Mouse (Mus musculus): ENCODE results near the gene Cbr1. TPM values are rescaled to one million over a fixed set of nuclear protein-coding genes. Genes with fewer than 3 reads are reported as not detected.

Gene Cbr1
- 146 and 150 TPM in 2 replicates for polyA plus RNA-seq (2015; fragmentation: Nextera tagmentation; extraction: Ambion mirVana)

DNA sequence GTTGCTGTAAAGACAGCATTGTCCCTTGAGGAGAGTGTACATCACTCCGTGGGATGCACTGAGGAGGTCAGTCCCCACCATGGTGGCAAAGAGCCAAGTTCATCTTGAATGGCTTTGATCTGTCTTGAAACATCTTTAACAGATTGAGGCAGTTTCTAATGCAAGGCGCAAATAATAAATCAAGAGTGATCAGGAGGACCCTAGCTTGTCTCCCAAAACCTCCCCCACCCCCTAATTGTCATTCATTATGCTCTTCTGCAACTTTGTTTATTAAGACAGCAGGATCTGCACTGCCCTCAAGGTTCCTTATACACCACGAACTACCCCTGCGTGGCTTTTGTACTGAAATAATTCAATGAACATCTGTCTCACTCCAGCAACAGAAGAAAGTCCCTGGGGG lies at the start of gene Cbr1:
Gene Cbr1, plus strand, starts transcription at position 301 of the 400 bp plus-strand sequence.
- H3K4me2 ChIP-seq, result peak within 1 kb of the TSS; percentile 71
- peaks cover 40% of the 10 kb centered on the region for H3K4me1 ChIP-seq
- peak within 1 kb of the TSS; percentile 71 for H3K4me3 ChIP-seq
- no peaks in the 10 kb centered on the region for H3K27me3 ChIP-seq (replicated peaks)
- no peaks in the 10 kb centered on the region for H3K36me3 ChIP-seq (replicated peaks)
- peak within 1 kb of the TSS; percentile 88 for H3K27ac ChIP-seq
- 54% methylated on average over 4 of the region's 4 CpGs for WGBS
- ATAC-seq (replicated peaks), result no peak
- H3K9ac ChIP-seq, result peak within 1 kb of the TSS; percentile 85
- H3K9me3 ChIP-seq, result no peaks in the 10 kb centered on the region

GRCm38 (mm10) chr16:93557646-93558045 lies 48.0 kb upstream of the Cbr1 start:
- no peak overlapping the region for H3K9ac ChIP-seq
- H3K27me3 ChIP-seq (replicated peaks), result no peaks in the 10 kb centered on the region
- 0 out of 2 replicates have a peak, but pooled peaks cover 7% of the 10 kb centered on the region for H3K4me1 ChIP-seq
- no peak overlapping the region for H3K4me2 ChIP-seq
- 71% methylated on average over 8 of the region's 8 CpGs for WGBS
- no peak overlapping the region for H3K27ac ChIP-seq
- no peak overlapping the region for H3K4me3 ChIP-seq
- no peaks in the 10 kb centered on the region for H3K9me3 ChIP-seq
- ATAC-seq (replicated peaks), result no peak
- H3K36me3 ChIP-seq (replicated peaks), result no peaks in the 10 kb centered on the region

DNA sequence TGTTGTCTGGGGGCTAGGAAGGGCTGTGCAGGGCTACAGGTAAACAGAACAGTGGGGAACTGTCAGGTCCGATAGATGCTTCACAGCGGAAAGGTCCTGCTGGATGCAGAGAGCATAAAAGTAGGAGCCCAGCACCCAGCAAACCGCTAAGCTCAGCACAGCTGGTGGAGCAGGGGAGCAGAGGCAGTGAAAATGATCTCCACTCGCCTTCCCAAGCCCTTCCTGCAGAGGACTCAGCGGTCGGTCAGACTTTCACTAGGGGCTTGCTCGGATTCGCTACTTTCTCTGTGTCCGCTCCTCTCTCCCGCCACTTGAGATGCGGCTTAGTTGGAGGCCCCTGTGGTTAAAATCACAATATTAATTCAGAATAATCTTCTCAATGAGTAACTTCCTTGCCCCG lies 47.2 kb upstream of the Cbr1 start:
- Histone ChIP-seq H3K4me3 (no peak overlapping the region), H3K4me1 (0 out of 2 replicates have a peak, but pooled peaks cover 7% of the 10 kb centered on the region), H3K36me3 (replicated peaks) (no peaks in the 10 kb centered on the region), H3K4me2 (peak overlapping the region; percentile 24; the same call in 1 of the 2 replicates), H3K27ac (no peak overlapping the region), H3K9me3 (no peaks in the 10 kb centered on the region), H3K9ac (no peak overlapping the region), H3K27me3 (replicated peaks) (no peaks in the 10 kb centered on the region)
- no peak for ATAC-seq (replicated peaks)
- WGBS, result 18% methylated on average over 12 of the region's 12 CpGs

GRCm38 (mm10) chr16:93572383-93572782 lies 33.3 kb upstream of the Cbr1 start:
- Histone ChIP-seq H3K36me3 (replicated peaks) (no peaks in the 10 kb centered on the region), H3K27ac (no peak overlapping the region), H3K9ac (no peak overlapping the region), H3K4me1 (no peaks in the 10 kb centered on the region), H3K4me3 (no peak overlapping the region), H3K27me3 (replicated peaks) (no peaks in the 10 kb centered on the region), H3K4me2 (no peak overlapping the region), H3K9me3 (no peaks in the 10 kb centered on the region)
- ATAC-seq (replicated peaks), result no peak
- 96% methylated on average over 6 of the region's 6 CpGs for WGBS

DNA sequence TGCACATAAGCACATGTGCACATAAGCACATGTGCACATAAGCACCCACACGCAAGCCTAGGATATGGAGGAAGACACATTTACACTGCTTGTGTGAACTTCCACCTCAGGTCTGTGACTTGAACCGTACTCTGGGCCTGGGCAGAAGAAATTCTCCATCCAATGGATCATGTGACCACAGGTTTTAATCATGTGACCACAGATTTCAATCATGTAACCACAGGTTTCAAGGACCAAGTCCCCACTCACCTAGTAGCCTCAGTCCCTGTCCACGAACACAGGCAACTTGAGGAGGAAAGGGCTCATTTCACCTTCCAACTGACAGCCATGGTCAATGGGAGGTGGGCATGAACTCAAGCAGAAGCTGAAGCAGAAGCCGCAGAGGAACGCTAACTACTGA lies 32.2 kb upstream of the Cbr1 start:
- no peak overlapping the region for H3K9ac ChIP-seq
- H3K4me3 ChIP-seq, result no peak overlapping the region
- ATAC-seq (replicated peaks), result no peak
- 97% methylated on average over 5 of the region's 5 CpGs for WGBS
- no peaks in the 10 kb centered on the region for H3K9me3 ChIP-seq
- H3K27me3 ChIP-seq (replicated peaks), result no peaks in the 10 kb centered on the region
- H3K4me2 ChIP-seq, result no peak overlapping the region
- H3K4me1 ChIP-seq, result no peaks in the 10 kb centered on the region
- no peaks in the 10 kb centered on the region for H3K36me3 ChIP-seq (replicated peaks)
- H3K27ac ChIP-seq, result no peak overlapping the region

GRCm38 (mm10) chr16:93574521-93575191 lies 31.0 kb upstream of the Cbr1 start:
- Histone ChIP-seq H3K27ac (no peak overlapping the region), H3K4me1 (no peaks in the 10 kb centered on the region), H3K9me3 (no peaks in the 10 kb centered on the region), H3K27me3 (replicated peaks) (no peaks in the 10 kb centered on the region), H3K9ac (no peak overlapping the region), H3K36me3 (replicated peaks) (no peaks in the 10 kb centered on the region), H3K4me3 (no peak overlapping the region), H3K4me2 (no peak overlapping the region)
- no peak for ATAC-seq (replicated peaks)
- 55% methylated on average over 18 of the region's 18 CpGs for WGBS

- H3K27ac ChIP-seq, result no peak overlapping the region
- no peaks in the 10 kb centered on the region for H3K4me1 ChIP-seq
- no peak overlapping the region for H3K4me3 ChIP-seq
- ATAC-seq (replicated peaks), result no peak
- no peaks in the 10 kb centered on the region for H3K36me3 ChIP-seq (replicated peaks)
- no peak overlapping the region for H3K9ac ChIP-seq
- no peaks in the 10 kb centered on the region for H3K27me3 ChIP-seq (replicated peaks)
- 77% methylated on average over 5 of the region's 5 CpGs for WGBS
- H3K9me3 ChIP-seq, result no peaks in the 10 kb centered on the region
- H3K4me2 ChIP-seq, result no peak overlapping the region
Observed at GRCm38 (mm10) chr16:93575574-93575973, 30.1 kb upstream of the Cbr1 start.

GRCm38 (mm10) chr16:93576412-93577082 lies 29.1 kb upstream of the Cbr1 start:
- no peak overlapping the region for H3K9ac ChIP-seq
- WGBS, result 33% methylated on average over 14 of the region's 14 CpGs
- no peaks in the 10 kb centered on the region for H3K27me3 ChIP-seq (replicated peaks)
- no peaks in the 10 kb centered on the region for H3K36me3 ChIP-seq (replicated peaks)
- ATAC-seq (replicated peaks), result peak; percentile 58; the same call in 1 of the 2 replicates
- H3K4me1 ChIP-seq, result no peaks in the 10 kb centered on the region
- H3K9me3 ChIP-seq, result no peaks in the 10 kb centered on the region
- no peak overlapping the region for H3K27ac ChIP-seq
- H3K4me2 ChIP-seq, result no peak overlapping the region
- no peak overlapping the region for H3K4me3 ChIP-seq

- H3K36me3 ChIP-seq (replicated peaks), result no peaks in the 10 kb centered on the region
- no peaks in the 10 kb centered on the region for H3K4me1 ChIP-seq
- H3K4me3 ChIP-seq, result no peak overlapping the region
- no peaks in the 10 kb centered on the region for H3K27me3 ChIP-seq (replicated peaks)
- no peaks in the 10 kb centered on the region for H3K9me3 ChIP-seq
- no peak overlapping the region for H3K27ac ChIP-seq
- no peak overlapping the region for H3K4me2 ChIP-seq
- ATAC-seq (replicated peaks), result no peak
- H3K9ac ChIP-seq, result no peak overlapping the region
- WGBS, result 89% methylated on average over 8 of the region's 8 CpGs
Observed at GRCm38 (mm10) chr16:93578346-93579005, 27.2 kb upstream of the Cbr1 start.

DNA sequence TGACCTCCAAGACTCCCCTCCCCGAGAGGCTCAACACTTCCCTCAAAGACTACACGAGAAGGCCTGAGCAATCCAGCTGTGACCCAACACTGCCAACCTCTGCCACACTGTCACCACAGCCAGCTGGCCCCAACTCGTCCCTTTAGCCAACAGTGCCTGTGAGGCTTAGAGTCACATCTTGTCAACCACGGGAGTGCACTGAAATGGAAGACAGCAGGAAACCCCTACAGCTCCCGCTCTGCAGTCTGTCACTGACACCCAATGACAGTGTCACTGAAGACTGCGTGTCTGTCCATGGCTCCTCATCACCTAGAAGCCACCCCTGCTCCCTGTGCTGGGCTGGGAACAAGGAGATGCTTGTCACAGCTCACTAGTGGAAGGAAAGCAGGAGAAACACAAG lies 24.5 kb upstream of the Cbr1 start:
- Histone ChIP-seq H3K36me3 (replicated peaks) (0 out of 2 replicates have a peak, but pooled peaks cover 14% of the 10 kb centered on the region), H3K4me3 (no peak overlapping the region), H3K9ac (no peak overlapping the region), H3K9me3 (no peaks in the 10 kb centered on the region), H3K4me2 (no peak overlapping the region), H3K4me1 (no peaks in the 10 kb centered on the region), H3K27ac (no peak overlapping the region), H3K27me3 (replicated peaks) (no peaks in the 10 kb centered on the region)
- WGBS, result 68% methylated on average over 6 of the region's 6 CpGs
- no peak for ATAC-seq (replicated peaks)

- Histone ChIP-seq H3K9me3 (no peaks in the 10 kb centered on the region), H3K27me3 (replicated peaks) (no peaks in the 10 kb centered on the region), H3K4me2 (no peak overlapping the region), H3K4me3 (no peak overlapping the region), H3K36me3 (replicated peaks) (peaks cover 23% of the 10 kb centered on the region; the same call in 1 of the 2 replicates), H3K27ac (no peak overlapping the region), H3K4me1 (no peaks in the 10 kb centered on the region), H3K9ac (no peak overlapping the region)
- 91% methylated on average over 24 of the region's 24 CpGs for WGBS
- ATAC-seq (replicated peaks), result no peak
Observed at GRCm38 (mm10) chr16:93584976-93585702, 20.5 kb upstream of the Cbr1 start.

DNA sequence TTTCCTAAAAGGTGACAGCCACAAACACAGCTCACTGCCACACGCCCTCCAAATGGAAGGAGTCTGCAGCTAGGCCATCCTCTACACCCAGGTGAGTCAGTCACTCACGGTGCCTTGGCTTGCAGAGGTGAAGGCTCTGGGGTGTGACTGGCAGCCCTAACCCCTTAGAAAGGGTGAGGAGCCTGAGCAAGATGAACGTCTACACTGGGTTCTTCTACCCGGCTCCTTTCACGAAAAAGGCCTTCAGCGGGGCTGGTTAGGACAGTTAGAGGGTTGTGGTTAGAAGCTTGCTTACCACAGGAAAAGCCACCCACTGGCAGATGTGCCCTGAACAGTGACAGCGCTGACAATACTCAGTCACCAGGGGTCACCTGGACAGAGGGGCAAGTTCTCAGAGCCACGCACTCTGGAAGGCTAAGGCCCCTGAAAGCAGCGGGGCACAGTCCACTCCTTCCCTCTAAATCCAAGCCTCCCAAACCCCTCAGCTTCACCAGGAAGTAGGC lies 19.9 kb upstream of the Cbr1 start:
- Histone ChIP-seq H3K36me3 (replicated peaks) (peaks cover 29% of the 10 kb centered on the region), H3K4me2 (no peak overlapping the region), H3K27ac (no peak overlapping the region), H3K27me3 (replicated peaks) (no peaks in the 10 kb centered on the region), H3K4me1 (no peaks in the 10 kb centered on the region), H3K9ac (no peak overlapping the region), H3K9me3 (no peaks in the 10 kb centered on the region), H3K4me3 (no peak overlapping the region)
- WGBS, result 83% methylated on average over 9 of the region's 9 CpGs
- ATAC-seq (replicated peaks), result no peak

Measured in midbrain, embryonic 15.5 days (tissue).